Mouse (Mus musculus) frontal cortex, postnatal 36 days (tissue): Measurements from ENCODE around the gene Relch.
"Not testable (repeated sequence)": the region's sequence is repeated elsewhere in the genome, so short reads cannot be mapped to it uniquely, and the experiment has no call there.

Experiments
- DNase-seq, 2 experiments: peaks; one replicate each; pipeline ENCODE4 v3.0.0; 2022; ENCODE audit warnings: low spot score in 2 of 2

Gene Relch

GRCm38 (mm10) chr1:105746444-105746843 is 82.8 kb downstream of the Relch start:
- DNase-seq = no peak

- no peak for DNase-seq
Measured at GRCm38 (mm10) chr1:105746858-105747596, 83.4 kb downstream of the Relch start.

- DNase-seq = no peak
Measured at GRCm38 (mm10) chr1:105748091-105748799, 84.6 kb downstream of the Relch start.

GRCm38 (mm10) chr1:105752196-105752595 is 88.5 kb downstream of the Relch start:
- no peak for DNase-seq

- no peak for DNase-seq
Measured at GRCm38 (mm10) chr1:105752944-105753343, 89.3 kb downstream of the Relch start.

- DNase-seq = no peak
Measured at GRCm38 (mm10) chr1:105758798-105759197, 95.1 kb downstream of the Relch start.

GRCm38 (mm10) chr1:105759422-105760165 is 95.9 kb downstream of the Relch start:
- no peak for DNase-seq

GRCm38 (mm10) chr1:105765586-105765985 is 101.9 kb downstream of the Relch start:
- no peak for DNase-seq

GRCm38 (mm10) chr1:105766099-105766498 is 102.4 kb downstream of the Relch start:
- DNase-seq = not testable (repeated sequence)

GRCm38 (mm10) chr1:105768397-105768796 is 104.7 kb downstream of the Relch start:
- no peak for DNase-seq

GRCm38 (mm10) chr1:105770685-105771084 is 107.0 kb downstream of the Relch start:
- DNase-seq = no peak

- no peak for DNase-seq
Measured at GRCm38 (mm10) chr1:105776426-105776825, 112.8 kb downstream of the Relch start.

GRCm38 (mm10) chr1:105780079-105780456 is 116.4 kb downstream of the Relch start:
- no peak for DNase-seq

GRCm38 (mm10) chr1:105780457-105781364 is 117.0 kb downstream of the Relch start, which contains the start of gene Tnfrsf11a:
TSS of gene Tnfrsf11a (plus strand) at chr1:105780718.
- peak; percentile 49 for DNase-seq

GRCm38 (mm10) chr1:105781391-105782146 is 117.9 kb downstream of the Relch start:
- no peak for DNase-seq

GRCm38 (mm10) chr1:105784257-105785016 is 120.8 kb downstream of the Relch start:
- no peak for DNase-seq

GRCm38 (mm10) chr1:105785146-105785545 is 121.5 kb downstream of the Relch start:
- no peak for DNase-seq

- DNase-seq = no peak
Measured at GRCm38 (mm10) chr1:105786731-105787357, 123.2 kb downstream of the Relch start.

- DNase-seq = no peak
Measured at GRCm38 (mm10) chr1:105790103-105790502, 126.4 kb downstream of the Relch start.
